Mouse (Mus musculus) limb, embryonic 14.5 days (tissue): ENCODE results near the gene Hoxb3. TPM values are rescaled to one million over a fixed set of nuclear protein-coding genes. Genes with fewer than 3 reads are reported as not detected.
A peak's percentile ranks its signal among the peaks of the same experiment; 100 is the strongest.

Experiments used
- ATAC-seq: fragments of 200-750 bp; cut with Nextera tagmentation; 2 replicates; pipeline ENCODE4 v1.8.0; 2017; ENCODE audit warnings: low read depth, moderate number of reproducible peaks, moderate TSS enrichment; ENCODE audit not compliant: low FRiP score
- DNase-seq: peaks from one replicate; pipeline ENCODE4 v3.0.0-alpha.2; 2015; ENCODE audit warnings: low spot score
- H3K27ac ChIP-seq: fragments of 300-500 bp; sonication (generic); replicated peaks from 2 replicates; pipeline ENCODE4 v1.5.1; 2014; ENCODE audit warnings: low read depth, mild to moderate bottlenecking, low read length, moderate library complexity, mixed read lengths
- H3K27me3 ChIP-seq: fragments of 300-500 bp; sonication (generic); 2 replicates; pipeline ENCODE4 v1.6.1; 2014; ENCODE audit warnings: low read length, mixed read lengths; ENCODE audit not compliant: control insufficient read depth, insufficient read depth
- H3K36me3 ChIP-seq: fragments of 300-500 bp; sonication (generic); 2 replicates; pipeline ENCODE4 v1.6.1; 2014; ENCODE audit warnings: mild to moderate bottlenecking, low read length, moderate library complexity, mixed read lengths; ENCODE audit not compliant: control insufficient read depth, insufficient read depth
- H3K4me1 ChIP-seq: fragments of 300-500 bp; sonication (generic); 2 replicates; pipeline ENCODE4 v1.6.1; 2014; ENCODE audit warnings: antibody characterized with exemption, low read length, mixed read lengths; ENCODE audit not compliant: control insufficient read depth, insufficient read depth
- H3K4me2 ChIP-seq: fragments of 300-500 bp; sonication (generic); replicated peaks from 2 replicates; pipeline ENCODE4 v1.6.1; 2014; ENCODE audit warnings: low read depth, mild to moderate bottlenecking, low read length, moderate library complexity; ENCODE audit not compliant: severe bottlenecking
- H3K4me3 ChIP-seq: fragments of 300-500 bp; sonication (generic); replicated peaks from 2 replicates; pipeline ENCODE4 v1.5.1; 2014; ENCODE audit warnings: low read length
- H3K9ac ChIP-seq: fragments of 300-500 bp; sonication (generic); 2 replicates; pipeline ENCODE4 v1.6.1; 2014; ENCODE audit warnings: mild to moderate bottlenecking, low read depth, low read length, moderate library complexity; ENCODE audit not compliant: severe bottlenecking
- H3K9me3 ChIP-seq: fragments of 300-500 bp; sonication (generic); 2 replicates; pipeline ENCODE4 v1.6.1; 2016; ENCODE audit warnings: low read length; ENCODE audit not compliant: control insufficient read depth
- POLR2A ChIP-seq: fragments of 200-500 bp; IDR thresholded peaks from 2 replicates; pipeline ENCODE4 v1.8.0; 2012; ENCODE audit warnings: inconsistent platforms, mild to moderate bottlenecking, moderate library complexity, borderline replicate concordance; ENCODE audit not compliant: insufficient read depth, insufficient read length; ENCODE audit errors: extremely low read depth
- WGBS: fragments of 180-500 bp; shearing (Covaris S2); extraction: QIAGEN DNeasy Blood & Tissue Kit; methylation state at CpG from one replicate; pipeline ENCODE4 v1.1.7; 2014; 5-methylcytosine and 5-hydroxymethylcytosine counted together
- polyA plus RNA-seq, 2 experiments: library from polyadenylated mRNA; depleted of rRNA in 1 of 2; stranded (reverse) in 1 of 2; unstranded in 1 of 2; fragments of >200 nt; fragmentation: Nextera tagmentation in 1 of 2; extraction: Ambion mirVana in 1 of 2; gene quantifications; 2 replicates each; pipeline versions ENCODE4 v1.2.1 to v1.2.3; 2012 to 2014

Gene Hoxb3
- polyA plus RNA-seq, 2 experiments, result 0.69 to 4.9 TPM

DNA sequence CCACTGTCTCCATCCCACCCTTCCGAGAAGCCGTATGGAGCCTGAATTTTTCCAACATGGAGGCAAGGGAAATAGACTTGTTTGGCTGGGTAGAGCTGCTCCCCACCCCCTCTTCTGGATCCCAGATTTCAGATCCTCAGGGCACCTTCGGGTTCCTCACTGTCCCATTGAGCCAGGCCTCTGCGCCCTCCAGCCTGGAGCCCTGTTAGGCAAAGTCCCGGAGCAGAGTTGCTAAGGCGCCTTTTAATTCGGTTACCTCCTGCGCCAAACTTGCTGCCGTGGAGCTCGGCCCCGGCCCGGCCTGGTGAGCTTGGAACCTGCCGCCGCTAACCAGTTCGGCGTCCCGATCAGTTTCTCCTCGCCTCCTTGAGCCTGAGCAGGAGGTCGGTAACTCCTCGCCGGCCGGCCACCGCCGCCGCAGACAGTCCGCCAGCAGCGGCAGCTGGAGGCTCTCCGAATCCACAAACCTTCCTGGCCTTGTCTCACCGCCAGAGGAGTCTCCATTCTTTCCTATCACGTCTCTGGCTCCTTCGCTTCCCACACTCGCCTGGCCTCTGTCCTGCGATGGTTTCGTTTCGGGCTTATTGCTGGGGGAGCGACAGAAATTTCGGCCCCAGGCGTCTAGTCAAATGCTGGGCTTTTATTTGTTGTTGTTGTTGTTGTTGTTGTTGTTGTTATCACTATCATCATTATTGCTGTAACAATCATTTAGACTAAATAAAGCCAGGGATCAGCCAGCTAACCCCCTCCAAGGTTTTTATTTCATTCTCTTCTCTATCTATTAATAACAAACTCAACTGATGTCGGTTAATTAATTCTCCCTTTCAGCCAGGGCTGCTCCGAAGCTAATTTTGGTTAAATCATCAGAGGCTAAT lies 18.8 kb downstream of the Hoxb3 start:
- WGBS, result 3% methylated on average over 40 of the region's 40 CpGs
- peak; percentile 32; the same call in 1 of the 2 replicates for ATAC-seq
- no peak for DNase-seq
- H3K4me3 ChIP-seq, result peak overlapping the region; percentile 12
- no peak overlapping the region for H3K27ac ChIP-seq
- peak overlapping the region; percentile 27 for H3K4me2 ChIP-seq
- H3K9me3 ChIP-seq, result no peaks in the 10 kb centered on the region
- H3K9ac ChIP-seq, result no peak overlapping the region
- no peaks in the 10 kb centered on the region for H3K4me1 ChIP-seq
- H3K36me3 ChIP-seq, result no peaks in the 10 kb centered on the region
- H3K27me3 ChIP-seq, result peaks cover 100% of the 10 kb centered on the region
- no peak for TF ChIP-seq POLR2A

DNA sequence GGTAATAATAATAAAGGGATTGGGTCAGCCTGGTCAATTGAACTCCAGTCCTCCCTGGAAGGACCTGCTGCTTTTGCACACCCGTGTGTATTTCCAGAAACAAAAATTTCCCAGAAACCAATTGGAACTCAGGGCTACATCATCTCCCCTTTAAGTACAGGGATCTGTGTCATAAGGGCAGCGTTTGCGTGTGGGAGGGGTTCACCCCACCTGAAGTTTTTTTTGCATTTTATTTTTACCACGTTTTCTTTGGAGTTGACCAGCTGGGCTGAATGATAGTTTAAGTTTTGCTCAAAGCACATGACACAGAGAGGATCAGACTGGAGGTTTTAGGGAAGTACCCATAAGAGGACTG lies 19.4 kb downstream of the Hoxb3 start:
- Histone ChIP-seq H3K4me1 (no peaks in the 10 kb centered on the region), H3K27ac (no peak overlapping the region), H3K9me3 (no peaks in the 10 kb centered on the region), H3K36me3 (no peaks in the 10 kb centered on the region), H3K4me2 (no peak overlapping the region), H3K27me3 (peaks cover 98% of the 10 kb centered on the region), H3K9ac (no peak overlapping the region), H3K4me3 (no peak overlapping the region)
- ATAC-seq, result no peak
- WGBS, result 10% methylated on average over 4 of the region's 4 CpGs
- no peak for TF ChIP-seq POLR2A
- DNase-seq, result no peak

DNA sequence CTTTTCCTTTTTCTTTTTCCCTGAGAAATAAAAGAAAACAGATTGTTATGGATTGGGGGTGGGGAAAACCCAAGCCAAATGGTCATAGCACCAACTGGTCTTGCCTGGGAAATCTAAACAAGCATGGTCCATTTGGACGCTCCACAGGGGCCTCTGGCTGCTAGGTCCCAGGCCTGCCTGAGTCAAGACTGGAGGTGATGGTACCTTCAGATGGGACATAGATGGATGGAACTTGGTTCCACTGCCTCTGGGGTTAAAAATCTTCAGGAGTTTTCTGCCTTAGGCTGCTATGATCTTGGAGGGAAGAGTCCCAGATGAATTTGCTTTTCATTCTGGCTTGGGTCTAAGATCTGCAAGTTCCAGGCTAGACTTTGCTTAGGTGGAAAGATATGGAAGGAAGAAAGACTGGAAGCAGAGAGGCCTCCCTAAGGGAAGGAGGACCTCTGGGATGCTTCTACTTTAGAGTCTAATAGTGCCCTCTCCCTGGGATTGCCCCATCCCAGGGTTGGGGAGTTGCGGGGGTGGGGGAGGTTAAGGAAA lies 20.1 kb downstream of the Hoxb3 start:
- Histone ChIP-seq H3K27ac (no peak overlapping the region), H3K4me3 (no peak overlapping the region), H3K9me3 (no peaks in the 10 kb centered on the region), H3K36me3 (no peaks in the 10 kb centered on the region), H3K4me1 (no peaks in the 10 kb centered on the region), H3K4me2 (no peak overlapping the region), H3K9ac (no peak overlapping the region), H3K27me3 (peaks cover 97% of the 10 kb centered on the region)
- no peak for TF ChIP-seq POLR2A
- 45% methylated on average over 2 of the region's 2 CpGs for WGBS
- ATAC-seq (no peak), DNase-seq (no peak)

DNA sequence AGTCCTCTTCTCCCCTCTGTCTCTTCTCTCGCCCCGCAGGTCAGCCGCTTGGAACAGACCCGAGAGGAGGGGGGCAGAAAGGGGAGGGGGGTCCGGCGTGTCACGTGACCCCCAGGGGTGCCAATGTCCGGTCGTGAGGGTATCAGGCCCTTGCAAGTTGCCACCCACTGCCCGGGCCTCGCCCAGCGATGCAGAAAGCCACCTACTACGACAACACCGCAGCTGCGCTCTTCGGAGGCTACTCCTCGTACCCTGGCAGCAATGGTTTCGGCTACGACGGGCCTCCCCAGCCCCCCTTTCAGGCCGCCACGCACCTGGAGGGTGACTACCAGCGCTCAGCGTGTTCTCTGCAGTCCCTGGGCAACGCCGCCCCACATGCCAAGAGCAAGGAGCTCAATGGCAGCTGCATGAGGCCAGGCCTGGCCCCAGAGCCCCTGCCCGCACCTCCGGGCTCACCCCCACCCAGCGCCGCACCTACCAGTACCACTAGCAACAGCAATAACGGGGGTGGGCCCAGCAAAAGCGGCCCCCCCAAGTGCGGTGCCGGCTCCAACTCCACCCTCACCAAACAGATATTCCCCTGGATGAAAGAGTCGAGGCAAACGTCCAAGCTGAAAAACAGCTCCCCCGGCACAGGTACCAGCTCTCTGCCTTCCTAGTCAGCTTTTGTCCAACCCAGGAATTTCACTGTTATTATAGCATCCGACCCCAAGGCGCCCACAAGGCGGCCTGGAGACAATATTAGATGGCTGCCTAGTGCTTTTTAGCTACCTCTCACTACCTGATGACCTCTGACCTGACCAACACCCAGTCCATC lies 21.1 kb downstream of the Hoxb3 start:
- no peaks in the 10 kb centered on the region for H3K4me1 ChIP-seq

DNA sequence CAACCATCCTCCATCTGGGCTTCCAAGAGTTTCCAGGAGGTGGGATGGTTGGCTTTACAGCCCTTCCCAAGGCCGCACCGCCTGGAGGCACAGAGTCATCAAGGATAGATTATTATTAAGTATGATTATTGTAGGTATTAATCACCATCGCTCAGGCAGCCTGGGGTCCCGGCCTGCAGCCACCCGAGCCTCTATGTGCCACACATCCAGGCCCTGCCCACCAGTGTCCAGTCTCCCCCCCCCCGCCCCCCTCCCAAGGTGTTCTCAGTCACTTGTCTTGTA lies 21.7 kb downstream of the Hoxb3 start:
- H3K36me3 ChIP-seq, result no peaks in the 10 kb centered on the region
- DNase-seq (no peak), ATAC-seq (no peak)
- H3K9me3 ChIP-seq, result no peaks in the 10 kb centered on the region
- H3K4me2 ChIP-seq, result no peak overlapping the region
- no peak overlapping the region for H3K27ac ChIP-seq
- WGBS, result 6% methylated on average over 6 of the region's 6 CpGs
- H3K4me1 ChIP-seq, result no peaks in the 10 kb centered on the region
- no peak overlapping the region for H3K9ac ChIP-seq
- no peak for TF ChIP-seq POLR2A
- peaks cover 97% of the 10 kb centered on the region for H3K27me3 ChIP-seq
- H3K4me3 ChIP-seq, result peak overlapping the region; percentile 17; the same call in 1 of the 2 replicates

More for the DNA sequence above, 21.1 kb downstream of the Hoxb3 start:
- TF ChIP-seq POLR2A, result no peak
- H3K4me3 ChIP-seq, result no peak overlapping the region
- no peaks in the 10 kb centered on the region for H3K36me3 ChIP-seq
- H3K4me2 ChIP-seq, result no peak overlapping the region
- ATAC-seq (no peak), DNase-seq (no peak)
- no peak overlapping the region for H3K9ac ChIP-seq
- peaks cover 97% of the 10 kb centered on the region for H3K27me3 ChIP-seq
- WGBS, result 10% methylated on average over 34 of the region's 40 CpGs
- H3K9me3 ChIP-seq, result no peaks in the 10 kb centered on the region
- H3K27ac ChIP-seq, result 0 out of 2 replicates have a peak overlapping the region, but pooled peaks have one; percentile 38
